Mouse (Mus musculus) hindbrain, embryonic 15.5 days (tissue): Measurements from ENCODE around the gene Gna13. TPM values are rescaled to one million over a fixed set of nuclear protein-coding genes. Genes with fewer than 3 reads are reported as not detected.
"Not testable (repeated sequence)": the region's sequence is repeated elsewhere in the genome, so short reads cannot be mapped to it uniquely, and the experiment has no call there.

ENCODE experiments used
- ATAC-seq: fragments of 200-750 bp; cut with Nextera tagmentation; 2 replicates; pipeline ENCODE4 v1.8.0; 2017; ENCODE audit warnings: low read depth, moderate number of reproducible peaks, moderate TSS enrichment; ENCODE audit not compliant: low FRiP score
- H3K27ac ChIP-seq: fragments of 300-500 bp; sonication (generic); replicated peaks from 2 replicates; pipeline ENCODE4 v1.5.1; 2015; ENCODE audit warnings: mild to moderate bottlenecking, inconsistent platforms
- H3K27me3 ChIP-seq: fragments of 300-500 bp; sonication (generic); 2 replicates; pipeline ENCODE4 v1.6.1; 2015; ENCODE audit warnings: control low read depth, inconsistent platforms
- H3K36me3 ChIP-seq: fragments of 300-500 bp; sonication (generic); 2 replicates; pipeline ENCODE4 v1.6.1; 2015; ENCODE audit warnings: control low read depth, inconsistent platforms
- H3K4me1 ChIP-seq: fragments of 300-500 bp; sonication (generic); replicated peaks from 2 replicates; pipeline ENCODE4 v1.6.1; 2015; ENCODE audit warnings: control low read depth, inconsistent platforms
- H3K4me2 ChIP-seq: fragments of 300-500 bp; sonication (generic); 2 replicates; pipeline ENCODE4 v1.6.1; 2015; ENCODE audit warnings: moderate library complexity, mild to moderate bottlenecking, inconsistent platforms
- H3K4me3 ChIP-seq: fragments of 300-500 bp; sonication (generic); 2 replicates; pipeline ENCODE4 v1.5.1; 2015; ENCODE audit warnings: mild to moderate bottlenecking, inconsistent platforms
- H3K9ac ChIP-seq: fragments of 300-500 bp; sonication (generic); 2 replicates; pipeline ENCODE4 v1.6.1; 2015; ENCODE audit warnings: inconsistent platforms
- H3K9me3 ChIP-seq: fragments of 300-500 bp; sonication (generic); 2 replicates; pipeline ENCODE4 v1.6.1; 2016; ENCODE audit warnings: control low read depth, inconsistent platforms
- WGBS: fragments of 180-500 bp; shearing (Covaris S2); methylation state at CpG from one replicate; pipeline ENCODE4 v1.1.7; 2015; 5-methylcytosine and 5-hydroxymethylcytosine counted together
- polyA plus RNA-seq: library from polyadenylated mRNA; unstranded; fragments of >200 nt; fragmentation: Nextera tagmentation; extraction: Ambion mirVana; gene quantifications from 2 replicates; pipeline ENCODE4 v1.2.1, GENCODE M21; 2015

The Gna13 gene
- polyA plus RNA-seq, 1 experiment from 2014 or later, result 19.4 TPM

GRCm38 (mm10) chr11:109332722-109333121 is 29.9 kb upstream of the Gna13 start:
- WGBS, result 66% methylated on average over 6 of the region's 6 CpGs
- H3K9me3 ChIP-seq, result no peaks in the 10 kb centered on the region
- H3K27me3 ChIP-seq, result no peaks in the 10 kb centered on the region
- no peak overlapping the region for H3K27ac ChIP-seq
- no peak overlapping the region for H3K9ac ChIP-seq
- ATAC-seq, result no peak
- no peak overlapping the region for H3K4me3 ChIP-seq
- H3K36me3 ChIP-seq, result no peaks in the 10 kb centered on the region
- H3K4me2 ChIP-seq, result no peak overlapping the region
- peaks cover 9% of the 10 kb centered on the region; the same call in 1 of the 2 replicates for H3K4me1 ChIP-seq

DNA sequence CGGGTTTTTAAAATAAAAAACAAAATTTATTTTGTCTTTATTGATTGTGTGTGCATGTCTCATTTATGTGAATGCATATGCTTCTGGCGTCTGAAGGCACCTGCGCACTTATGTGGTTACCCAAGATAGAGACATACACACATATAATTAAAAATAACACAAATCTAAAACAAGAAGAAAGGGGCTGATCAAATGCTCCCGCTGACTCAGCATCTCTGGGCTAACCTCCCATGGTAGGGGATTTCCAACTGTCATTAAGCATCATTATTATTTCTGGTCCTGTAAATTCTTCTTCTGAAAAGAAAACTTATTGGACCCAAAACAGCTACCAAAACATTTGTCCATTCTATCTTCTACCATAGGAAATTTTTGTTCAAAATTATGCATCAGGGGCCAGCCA is 27.9 kb upstream of the Gna13 start:
- ATAC-seq, result no peak
- WGBS, result 95% methylated on average over 4 of the region's 4 CpGs
- no peak overlapping the region for H3K4me3 ChIP-seq
- no peak overlapping the region for H3K9ac ChIP-seq
- no peaks in the 10 kb centered on the region for H3K9me3 ChIP-seq
- H3K27me3 ChIP-seq, result no peaks in the 10 kb centered on the region
- peaks cover 5% of the 10 kb centered on the region; the same call in 1 of the 2 replicates for H3K4me1 ChIP-seq
- H3K36me3 ChIP-seq, result no peaks in the 10 kb centered on the region
- no peak overlapping the region for H3K27ac ChIP-seq
- no peak overlapping the region for H3K4me2 ChIP-seq

- H3K4me1 ChIP-seq, result peaks cover 5% of the 10 kb centered on the region; the same call in 1 of the 2 replicates
- H3K9me3 ChIP-seq, result no peaks in the 10 kb centered on the region
- H3K27me3 ChIP-seq, result no peaks in the 10 kb centered on the region
- H3K9ac ChIP-seq, result no peak overlapping the region
- H3K4me3 ChIP-seq, result no peak overlapping the region
- WGBS, result 55% methylated on average over 6 of the region's 6 CpGs
- no peak for ATAC-seq
- H3K4me2 ChIP-seq, result no peak overlapping the region
- H3K27ac ChIP-seq, result no peak overlapping the region
- no peaks in the 10 kb centered on the region for H3K36me3 ChIP-seq
These were observed 26.7 kb upstream of the Gna13 start for GRCm38 (mm10) chr11:109335890-109336289.

GRCm38 (mm10) chr11:109339155-109339938 is 23.3 kb upstream of the Gna13 start:
- Histone ChIP-seq H3K4me2 (no peak overlapping the region), H3K27me3 (no peaks in the 10 kb centered on the region), H3K9ac (no peak overlapping the region), H3K4me3 (no peak overlapping the region), H3K27ac (no peak overlapping the region), H3K4me1 (no peaks in the 10 kb centered on the region), H3K9me3 (no peaks in the 10 kb centered on the region), H3K36me3 (no peaks in the 10 kb centered on the region)
- no peak for ATAC-seq
- 93% methylated on average over 8 of the region's 8 CpGs for WGBS

GRCm38 (mm10) chr11:109340541-109340940 is 22.1 kb upstream of the Gna13 start:
- no peaks in the 10 kb centered on the region for H3K36me3 ChIP-seq
- no peak overlapping the region for H3K4me3 ChIP-seq
- H3K9me3 ChIP-seq, result no peaks in the 10 kb centered on the region
- no peaks in the 10 kb centered on the region for H3K27me3 ChIP-seq
- H3K4me2 ChIP-seq, result no peak overlapping the region
- H3K27ac ChIP-seq, result no peak overlapping the region
- ATAC-seq, result no peak
- WGBS, result 74% methylated on average over 5 of the region's 5 CpGs
- H3K9ac ChIP-seq, result no peak overlapping the region
- H3K4me1 ChIP-seq, result no peaks in the 10 kb centered on the region

DNA sequence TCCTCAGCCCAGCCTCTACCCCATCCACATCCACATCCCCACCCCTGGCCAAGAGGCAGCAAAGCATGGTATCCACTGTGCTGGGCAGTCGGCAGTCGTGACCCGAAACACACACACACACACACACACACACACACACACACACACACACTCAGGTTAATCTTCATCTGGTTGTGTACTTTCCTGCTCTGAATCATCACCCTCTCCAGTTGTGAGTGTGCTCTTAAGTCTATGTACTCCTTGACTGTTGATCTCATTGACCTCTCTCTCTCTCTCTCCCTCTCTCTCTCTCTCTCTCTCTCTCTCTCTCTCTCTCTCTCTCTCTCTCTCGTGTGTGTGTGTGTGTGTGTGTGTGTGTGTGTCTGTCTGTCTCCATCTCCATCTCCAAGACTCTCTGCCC is 20.0 kb upstream of the Gna13 start:
- H3K4me3 ChIP-seq, H3K27ac ChIP-seq, H3K4me2 ChIP-seq, H3K27me3 ChIP-seq, H3K9ac ChIP-seq, H3K4me1 ChIP-seq, H3K9me3 ChIP-seq, ATAC-seq, H3K36me3 ChIP-seq: not testable (repeated sequence)
- 74% methylated on average over 4 of the region's 4 CpGs for WGBS

DNA sequence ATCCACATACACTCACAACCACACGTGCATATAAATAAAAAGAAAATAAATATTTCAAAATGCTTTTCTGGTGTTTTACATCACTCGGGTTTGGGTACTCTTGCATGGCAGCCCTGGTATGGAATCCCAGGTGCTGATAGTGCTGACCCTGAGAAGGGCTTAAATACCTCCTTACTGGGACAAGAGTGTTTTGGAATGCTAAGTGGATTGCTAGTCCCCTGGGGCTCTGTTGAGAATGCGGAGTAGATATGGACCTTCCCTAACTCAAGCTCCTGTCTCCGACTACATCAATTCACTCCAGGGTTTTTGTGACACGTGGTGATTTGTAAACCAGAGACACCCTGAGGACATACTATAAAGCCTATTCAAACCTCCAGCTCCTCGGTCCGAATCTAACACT is 19.1 kb upstream of the Gna13 start:
- H3K4me2 ChIP-seq, result no peak overlapping the region
- H3K9ac ChIP-seq, result no peak overlapping the region
- no peak overlapping the region for H3K4me3 ChIP-seq
- H3K9me3 ChIP-seq, result no peaks in the 10 kb centered on the region
- H3K27me3 ChIP-seq, result no peaks in the 10 kb centered on the region
- no peaks in the 10 kb centered on the region for H3K36me3 ChIP-seq
- ATAC-seq, result no peak
- no peak overlapping the region for H3K27ac ChIP-seq
- WGBS, result 28% methylated on average over 7 of the region's 7 CpGs
- peaks cover 11% of the 10 kb centered on the region for H3K4me1 ChIP-seq

DNA sequence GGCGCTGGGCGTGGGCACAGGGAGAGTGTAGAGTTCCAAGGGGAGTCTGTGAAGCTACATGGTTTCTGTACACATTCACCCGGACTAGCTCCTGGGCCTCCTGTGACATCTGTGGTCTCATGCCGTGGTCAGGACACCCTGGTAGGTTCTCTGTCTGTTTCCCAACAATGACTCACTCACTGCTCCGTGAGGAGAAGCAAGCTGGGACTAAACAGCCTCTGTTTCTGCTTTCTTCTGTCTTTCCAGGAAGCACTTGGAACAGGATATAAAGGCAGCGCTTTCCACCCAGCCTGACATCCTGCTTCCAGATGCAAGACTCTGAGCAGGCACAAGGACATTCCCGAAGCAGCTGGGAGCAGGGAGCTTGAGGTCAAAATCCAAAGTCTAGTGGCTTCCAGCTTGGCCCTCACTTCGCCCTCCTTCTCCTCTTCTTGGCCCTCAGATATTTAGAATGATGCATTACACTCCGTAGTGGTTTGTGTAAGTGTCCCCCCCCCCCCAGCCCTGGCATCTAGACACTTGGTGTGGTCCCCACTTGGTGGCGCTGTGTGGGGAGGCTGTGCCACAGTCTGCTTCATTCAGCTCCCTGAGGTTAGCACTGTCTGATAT is 18.5 kb upstream of the Gna13 start:
- H3K9me3 ChIP-seq, result no peaks in the 10 kb centered on the region
- no peak for ATAC-seq
- 35% methylated on average over 10 of the region's 10 CpGs for WGBS
- no peak overlapping the region for H3K9ac ChIP-seq
- H3K27ac ChIP-seq, result no peak overlapping the region
- H3K36me3 ChIP-seq, result no peaks in the 10 kb centered on the region
- no peak overlapping the region for H3K4me3 ChIP-seq
- no peak overlapping the region for H3K4me2 ChIP-seq
- H3K27me3 ChIP-seq, result no peaks in the 10 kb centered on the region
- H3K4me1 ChIP-seq, result peaks cover 11% of the 10 kb centered on the region

GRCm38 (mm10) chr11:109347242-109347959 is 15.2 kb upstream of the Gna13 start:
- Histone ChIP-seq H3K27me3 (no peaks in the 10 kb centered on the region), H3K9me3 (no peaks in the 10 kb centered on the region), H3K27ac (peak overlapping the region; percentile 68), H3K36me3 (no peaks in the 10 kb centered on the region), H3K4me2 (no peak overlapping the region), H3K4me3 (no peak overlapping the region), H3K4me1 (peaks cover 11% of the 10 kb centered on the region), H3K9ac (no peak overlapping the region)
- peak; percentile 82; the same call in 1 of the 2 replicates for ATAC-seq
- WGBS, result 67% methylated on average over 10 of the region's 10 CpGs

DNA sequence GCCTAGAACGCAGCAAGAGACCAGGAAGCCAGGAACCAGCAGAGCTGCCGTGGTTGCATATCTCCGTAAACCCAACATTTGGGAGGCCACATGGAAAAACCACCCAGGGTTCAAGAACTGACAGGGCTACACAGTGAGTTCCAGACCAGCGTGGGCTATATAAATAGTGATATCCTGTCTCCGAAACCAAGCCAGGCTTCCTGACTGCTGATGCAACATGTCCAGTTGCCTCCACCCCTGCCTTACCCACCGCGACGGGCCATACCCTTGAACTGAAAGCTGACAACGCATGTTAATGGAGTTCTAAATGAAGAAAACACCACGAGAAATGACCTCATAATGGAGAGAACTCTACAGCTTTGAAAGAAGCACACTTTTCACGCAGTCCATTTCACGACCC is 14.2 kb upstream of the Gna13 start:
- H3K27ac ChIP-seq, result no peak overlapping the region
- no peak overlapping the region for H3K4me2 ChIP-seq
- no peaks in the 10 kb centered on the region for H3K36me3 ChIP-seq
- no peak overlapping the region for H3K9ac ChIP-seq
- WGBS, result 55% methylated on average over 12 of the region's 12 CpGs
- ATAC-seq, result no peak
- H3K27me3 ChIP-seq, result no peaks in the 10 kb centered on the region
- no peaks in the 10 kb centered on the region for H3K9me3 ChIP-seq
- H3K4me1 ChIP-seq, result peaks cover 14% of the 10 kb centered on the region
- no peak overlapping the region for H3K4me3 ChIP-seq

GRCm38 (mm10) chr11:109349652-109350316 is 12.8 kb upstream of the Gna13 start:
- peaks cover 15% of the 10 kb centered on the region for H3K4me1 ChIP-seq
- H3K9me3 ChIP-seq, result no peaks in the 10 kb centered on the region
- no peak overlapping the region for H3K27ac ChIP-seq
- no peak overlapping the region for H3K9ac ChIP-seq
- H3K4me3 ChIP-seq, result no peak overlapping the region
- H3K27me3 ChIP-seq, result no peaks in the 10 kb centered on the region
- H3K36me3 ChIP-seq, result no peaks in the 10 kb centered on the region
- 75% methylated on average over 5 of the region's 5 CpGs for WGBS
- no peak overlapping the region for H3K4me2 ChIP-seq
- no peak for ATAC-seq

- Histone ChIP-seq H3K4me3 (no peak overlapping the region), H3K36me3 (no peaks in the 10 kb centered on the region), H3K27me3 (no peaks in the 10 kb centered on the region), H3K9ac (no peak overlapping the region), H3K9me3 (no peaks in the 10 kb centered on the region), H3K4me2 (no peak overlapping the region), H3K4me1 (peaks cover 15% of the 10 kb centered on the region), H3K27ac (no peak overlapping the region)
- 90% methylated on average over 7 of the region's 7 CpGs for WGBS
- no peak for ATAC-seq
These were observed 12.3 kb upstream of the Gna13 start for GRCm38 (mm10) chr11:109350317-109350714.
